Mouse (Mus musculus): Measurements from ENCODE around the gene Gm20379.
A peak's percentile ranks its signal among the peaks of the same experiment; 100 is the strongest.

Gm20379 gene

GRCm38 (mm10) chr13:92337773-92338462, 32.1 kb downstream of the Gm20379 start:
- no peak for DNase-seq

- no peak for DNase-seq
Measured at GRCm38 (mm10) chr13:92339787-92340186, 34.0 kb downstream of the Gm20379 start.

GRCm38 (mm10) chr13:92344033-92344432, 38.3 kb downstream of the Gm20379 start:
- DNase-seq, result no peak

GRCm38 (mm10) chr13:92346338-92346737, 40.6 kb downstream of the Gm20379 start:
- DNase-seq, result no peak

GRCm38 (mm10) chr13:92351100-92351499, 45.3 kb downstream of the Gm20379 start:
- DNase-seq, result no peak

GRCm38 (mm10) chr13:92353956-92354355, 48.2 kb downstream of the Gm20379 start:
- peak in 1 of 2 experiments; percentile 20 for DNase-seq

- peak; percentile 99 for DNase-seq
Measured at GRCm38 (mm10) chr13:92354456-92355271, 48.9 kb downstream of the Gm20379 start, which contains the start of the genes Dhfr and Msh3. Gene Dhfr, plus strand, starts transcription at chr13:92354726. Gene Msh3, minus strand, starts transcription at chr13:92355003.

- peak in 1 of 2 experiments; percentile 76 for DNase-seq
Measured at GRCm38 (mm10) chr13:92355272-92355643, 49.5 kb downstream of the Gm20379 start.

GRCm38 (mm10) chr13:92356376-92356775, 50.6 kb downstream of the Gm20379 start:
- DNase-seq, result no peak
